13 mouse cellular contexts compared by ENCODE assay signal in genomic region chr4:133489489-133490245, GRCm38 (mm10). TPM values are rescaled to one million over a fixed set of nuclear protein-coding genes. Genes with fewer than 3 reads are reported as not detected.
DNase-seq lines count a peak whose midpoint lies in the region; ATAC-seq and TF ChIP-seq lines count a peak whose summit lies in the region.
"Had no signal": no experiment of that assay in that cellular context is flagged by ENCODE, and none has a peak within 500 bp of the region (broad histone marks: within the 10 kb centered on the region; RNA-seq: fewer than 3 reads in every experiment).

No protein-coding gene starts in this region.

- H3K9me3 ChIP-seq in heart, embryonic 15.5 days (replicated peaks) = no peaks in the 10 kb centered on the region
- H3K9me3 ChIP-seq in E14TG2a.4 (ENCODE audit: low read length) = no peaks in the 10 kb centered on the region
- no peaks in the 10 kb centered on the region for H3K9me3 ChIP-seq in limb, embryonic 11.5 days (ENCODE audit: control insufficient read depth, low read length)
- H3K9me3 ChIP-seq: G1E; midbrain, embryonic 12.5 days had no signal

- no peaks in the 10 kb centered on the region for H3K36me3 ChIP-seq in heart, embryonic 15.5 days
- H3K36me3 ChIP-seq in E14TG2a.4 (ENCODE audit: insufficient read depth, low read length) = peaks cover 10% of the 10 kb centered on the region
- H3K36me3 ChIP-seq in limb, embryonic 11.5 days (ENCODE audit: control insufficient read depth, insufficient read depth, low read length) = no peaks in the 10 kb centered on the region
- H3K36me3 ChIP-seq: G1E; midbrain, embryonic 12.5 days had no signal

- 49% methylated on average over 4 of the region's 4 CpGs for WGBS in heart, embryonic 15.5 days
- WGBS in limb, embryonic 11.5 days = 68% methylated on average over 4 of the region's 4 CpGs

- no peak overlapping the region for H3K4me3 ChIP-seq in heart, embryonic 15.5 days
- H3K4me3 ChIP-seq in E14TG2a.4 (replicated peaks; ENCODE audit: low read length) = no peak overlapping the region
- no peak overlapping the region for H3K4me3 ChIP-seq in brown adipose tissue, adult 24 weeks (ENCODE audit: insufficient read depth, low read depth, low read length)
- H3K4me3 ChIP-seq in limb, embryonic 11.5 days (ENCODE audit: low read depth, low read length) = no peak overlapping the region
- H3K4me3 ChIP-seq: left cerebral cortex, adult 2 months; midbrain, embryonic 12.5 days had no signal

- peak overlapping the region; percentile 34; the same call in 1 of the 2 replicates for H3K27ac ChIP-seq in heart, embryonic 15.5 days
- peak overlapping the region; percentile 45; the same call in 1 of the 2 replicates for H3K27ac ChIP-seq in brown adipose tissue, adult 24 weeks (replicated peaks; ENCODE audit: low read depth, low read length)
- H3K27ac ChIP-seq in limb, embryonic 11.5 days (replicated peaks; ENCODE audit: low read depth, low read length) = 0 out of 2 replicates have a peak overlapping the region, but pooled peaks have one; percentile 36
- H3K27ac ChIP-seq: left cerebral cortex, adult 2 months; liver, embryonic 14.5 days; midbrain, embryonic 12.5 days had no signal

- H3K9ac ChIP-seq in heart, embryonic 15.5 days = no peak overlapping the region
- H3K9ac ChIP-seq in limb, embryonic 11.5 days (ENCODE audit: low read length) = 0 out of 2 replicates have a peak overlapping the region, but pooled peaks have one; percentile 32
- H3K9ac ChIP-seq: liver, embryonic 14.5 days; midbrain, embryonic 12.5 days had no signal

- ATAC-seq in heart, embryonic 15.5 days (replicated peaks; ENCODE audit: insufficient number of reproducible peaks, insufficient read depth, low FRiP score, low read depth) = 0 out of 2 replicates have a peak, but pooled peaks have one; percentile 25
- no peak for ATAC-seq in limb, embryonic 11.5 days (ENCODE audit: insufficient number of reproducible peaks, low FRiP score, low TSS enrichment, low read depth)

- H3K27me3 ChIP-seq in heart, embryonic 15.5 days = peaks cover 6% of the 10 kb centered on the region; the same call in 1 of the 2 replicates
- H3K27me3 ChIP-seq in E14TG2a.4 (ENCODE audit: insufficient read depth, low read length) = peaks cover 48% of the 10 kb centered on the region
- H3K27me3 ChIP-seq in limb, embryonic 11.5 days (ENCODE audit: control insufficient read depth, insufficient read depth, low read length) = peaks cover 2% of the 10 kb centered on the region

- H3K4me2 ChIP-seq in heart, embryonic 15.5 days = no peak overlapping the region
- H3K4me2 ChIP-seq in limb, embryonic 11.5 days (ENCODE audit: low read depth, severe bottlenecking) = no peak overlapping the region
- H3K4me2 ChIP-seq: midbrain, embryonic 12.5 days had no signal

- 0 out of 2 replicates have a peak, but pooled peaks have one; percentile 2 for TF ChIP-seq CTCF in E14TG2a.4 (conservative IDR thresholded peaks at IDR 0.05; ENCODE audit: low read length)

- no peak for DNase-seq in heart, adult 9 months (ENCODE audit: low spot score in 2 of 2)
- peak; percentile 21 for DNase-seq in limb, embryonic 11.5 days (ENCODE audit: low spot score)
- DNase-seq in cerebellum, adult 11-12 months = no peak
- DNase-seq in spleen, postnatal 14 days (ENCODE audit: low spot score in 2 of 2) = no peak
- DNase-seq: right cerebral cortex, postnatal 4 days had no signal

- H3K4me1 ChIP-seq in heart, embryonic 15.5 days (replicated peaks) = peaks cover 31% of the 10 kb centered on the region
- peaks cover 83% of the 10 kb centered on the region for H3K4me1 ChIP-seq in E14TG2a.4 (replicated peaks; ENCODE audit: low read depth, low read length)
- peaks cover 8% of the 10 kb centered on the region; the same call in 1 of the 2 replicates for H3K4me1 ChIP-seq in brown adipose tissue, adult 24 weeks (ENCODE audit: control insufficient read depth, insufficient read depth, insufficient read length, low read length)
- peaks cover 10% of the 10 kb centered on the region for H3K4me1 ChIP-seq in limb, embryonic 11.5 days (ENCODE audit: control insufficient read depth, insufficient read depth, low read length)

RNA-seq across cellular contexts. Expression of gene Trnp1, which starts 8.7 kb away (rescaled TPM):
- 1.3 and 1.4 TPM in 2 replicates for polyA plus RNA-seq in heart, embryonic 15.5 days (2015; fragmentation: Nextera tagmentation; extraction: Ambion mirVana)
- polyA plus RNA-seq in brown adipose tissue, adult 24 weeks (2012; ENCODE audit: insufficient read depth, insufficient read length, missing spikeins) = 1.0 TPM in 1 of 2 replicates, not detected in the other
- 1.5 and 1.9 TPM in 2 replicates for polyA plus RNA-seq in limb, embryonic 11.5 days (2014; fragmentation: Nextera tagmentation; extraction: Ambion mirVana)
- polyA plus RNA-seq: G1E had no signal

RNA-seq across cellular contexts. Expression of gene Tent5b, which starts 9.7 kb away (rescaled TPM):
- 0.83 and 1.2 TPM in 2 replicates for polyA plus RNA-seq in heart, embryonic 15.5 days (2015; fragmentation: Nextera tagmentation; extraction: Ambion mirVana)
- 0.44 TPM in 1 of 2 replicates, not detected in the other for polyA plus RNA-seq in brown adipose tissue, adult 24 weeks (2012; ENCODE audit: insufficient read depth, insufficient read length, missing spikeins)
- polyA plus RNA-seq in limb, embryonic 11.5 days (2014; fragmentation: Nextera tagmentation; extraction: Ambion mirVana) = 0.51 and 0.71 TPM in 2 replicates
- polyA plus RNA-seq: G1E; neural tube, embryonic 14.5 days had no signal

RNA-seq across cellular contexts. Expression of gene Kdf1, which starts 29.1 kb away (rescaled TPM):
- polyA plus RNA-seq in heart, embryonic 15.5 days (2015; fragmentation: Nextera tagmentation; extraction: Ambion mirVana) = 0.84 and 5.0 TPM in 2 replicates
- polyA plus RNA-seq in brown adipose tissue, adult 24 weeks (2012; ENCODE audit: insufficient read depth, insufficient read length, missing spikeins) = not detected in 2 replicates
- 3.8 and 5.8 TPM in 2 replicates for polyA plus RNA-seq in limb, embryonic 11.5 days (2014; fragmentation: Nextera tagmentation; extraction: Ambion mirVana)
- polyA plus RNA-seq: G1E had no signal

RNA-seq across cellular contexts. Expression of gene Nudc, which starts 56.1 kb away (rescaled TPM):
- 199 and 206 TPM in 2 replicates for polyA plus RNA-seq in heart, embryonic 15.5 days (2015; fragmentation: Nextera tagmentation; extraction: Ambion mirVana)
- 75.2 and 77.0 TPM in 2 replicates for polyA plus RNA-seq in brown adipose tissue, adult 24 weeks (2012; ENCODE audit: insufficient read depth, insufficient read length, missing spikeins)
- 354 and 372 TPM in 2 replicates for polyA plus RNA-seq in limb, embryonic 11.5 days (2014; fragmentation: Nextera tagmentation; extraction: Ambion mirVana)
